Mouse (Mus musculus): ENCODE measurements at regions not wholly inside any gene's neighbourhood (a gene's known extent, or its start where the extent isn't known, plus 50 kb on each side); places are given as distances from the start of the nearest gene placed in this dataset.

DNA sequence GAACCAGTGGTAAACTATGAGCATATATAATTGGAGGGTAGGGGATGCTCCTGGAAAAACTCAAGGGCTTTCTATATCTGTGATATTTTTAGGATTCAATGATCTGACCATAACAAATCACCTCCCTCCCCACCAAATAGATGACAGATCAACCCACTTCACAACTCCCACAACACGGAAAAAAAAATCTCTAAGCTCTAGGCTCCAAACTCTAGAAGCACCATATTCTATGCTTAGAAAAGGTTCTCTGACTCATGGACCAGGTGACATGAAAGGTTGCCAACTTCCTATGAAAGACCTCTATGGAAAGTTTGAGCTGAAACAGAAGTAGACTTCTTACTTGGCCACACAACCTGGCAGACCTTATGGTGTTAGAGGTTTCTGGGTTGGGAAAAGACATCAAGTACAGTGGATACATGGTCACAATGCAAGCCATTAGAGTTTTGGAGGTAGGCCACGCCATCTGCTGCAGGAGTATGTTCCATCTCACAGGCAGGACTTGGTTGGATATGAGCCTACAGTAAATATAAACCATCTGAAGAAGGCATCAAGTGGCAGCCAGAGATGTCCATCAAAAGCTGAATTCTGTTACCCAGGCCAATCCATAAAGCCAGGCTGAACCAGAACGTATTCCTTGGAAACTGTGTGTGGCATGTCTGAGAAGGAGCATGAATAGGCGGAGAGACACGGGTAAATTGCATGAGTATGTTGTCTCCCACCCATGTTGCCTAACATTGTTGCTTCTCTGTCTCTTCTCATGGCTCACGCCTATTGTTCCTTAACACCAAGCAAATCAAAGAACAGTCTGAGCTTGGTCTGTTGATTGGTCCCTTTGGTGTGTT lies 257.2 kb downstream of the Gm9195 start:
- H3K27ac ChIP-seq (ENCODE audit: low read depth) = no peak overlapping the region
- WGBS = 79% methylated on average over 6 of the region's 6 CpGs
- DNase-seq (ENCODE audit: low spot score) = no peak
- no peaks in the 10 kb centered on the region for H3K9me3 ChIP-seq (ENCODE audit: control insufficient read depth, low read length)
- H3K9ac ChIP-seq (ENCODE audit: low read length) = no peak overlapping the region
- no peaks in the 10 kb centered on the region for H3K4me1 ChIP-seq (replicated peaks; ENCODE audit: control insufficient read depth, insufficient read depth, low read length)
- H3K4me3 ChIP-seq (ENCODE audit: low read depth, low read length) = no peak overlapping the region
- no peak for ATAC-seq (replicated peaks; ENCODE audit: low FRiP score, low TSS enrichment, low read depth)
- no peak overlapping the region for H3K4me2 ChIP-seq (ENCODE audit: low read length)
- no peaks in the 10 kb centered on the region for H3K36me3 ChIP-seq (ENCODE audit: control insufficient read depth, insufficient read depth, low read length)
- no peaks in the 10 kb centered on the region for H3K27me3 ChIP-seq (replicated peaks; ENCODE audit: control insufficient read depth, insufficient read depth, low read length)

DNA sequence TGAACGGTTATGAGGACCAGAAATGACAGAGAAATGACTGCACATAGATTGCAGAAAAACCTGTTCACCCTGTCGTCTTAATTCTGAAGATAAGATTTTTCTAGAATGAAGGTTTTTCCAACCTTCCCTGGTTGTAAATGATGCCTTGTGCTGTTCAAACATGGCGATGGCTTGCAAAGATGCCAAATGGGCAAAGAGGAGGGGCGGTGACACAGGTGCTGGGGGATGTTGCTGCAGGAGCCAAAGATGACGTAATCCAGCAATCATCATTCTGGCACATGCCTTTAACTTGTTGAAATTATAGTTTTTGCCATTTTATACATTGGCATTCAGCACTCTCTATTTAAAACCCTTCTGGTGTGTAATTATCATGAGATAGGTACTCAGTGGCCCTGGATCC lies 263.8 kb downstream of the Gm9195 start:
- ATAC-seq (replicated peaks; ENCODE audit: low FRiP score, low TSS enrichment, low read depth) (no peak), DNase-seq (ENCODE audit: low spot score) (no peak)
- no peak overlapping the region for H3K27ac ChIP-seq (ENCODE audit: low read depth)
- H3K36me3 ChIP-seq (ENCODE audit: control insufficient read depth, insufficient read depth, low read length) = no peaks in the 10 kb centered on the region
- no peak overlapping the region for H3K4me2 ChIP-seq (ENCODE audit: low read length)
- 76% methylated on average over 5 of the region's 5 CpGs for WGBS
- H3K4me3 ChIP-seq (ENCODE audit: low read depth, low read length) = no peak overlapping the region
- H3K9ac ChIP-seq (ENCODE audit: low read length) = no peak overlapping the region
- no peaks in the 10 kb centered on the region for H3K27me3 ChIP-seq (replicated peaks; ENCODE audit: control insufficient read depth, insufficient read depth, low read length)
- no peaks in the 10 kb centered on the region for H3K4me1 ChIP-seq (replicated peaks; ENCODE audit: control insufficient read depth, insufficient read depth, low read length)
- no peaks in the 10 kb centered on the region for H3K9me3 ChIP-seq (ENCODE audit: control insufficient read depth, low read length)

DNA sequence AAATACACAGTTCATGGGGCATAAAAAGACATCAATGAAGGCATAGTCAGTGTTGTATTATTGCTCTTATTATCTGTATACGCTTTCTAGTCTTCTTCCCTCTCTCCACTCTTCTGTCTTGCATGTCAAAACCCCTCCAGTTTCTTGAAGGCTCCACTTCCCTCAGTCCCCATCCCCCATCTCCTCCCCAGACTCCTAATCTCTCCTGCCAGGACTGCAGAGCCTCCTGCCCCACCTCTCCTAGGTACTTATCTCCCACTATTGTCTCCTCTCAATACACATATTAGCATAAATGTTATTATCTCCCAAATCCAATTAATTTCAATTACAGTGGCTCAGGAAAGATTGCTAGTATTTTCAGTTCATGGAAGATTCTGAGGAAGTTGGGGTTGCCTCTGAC lies 264.2 kb downstream of the Gm9195 start:
- Histone ChIP-seq H3K9ac (ENCODE audit: low read length) (no peak overlapping the region), H3K27me3 (replicated peaks; ENCODE audit: control insufficient read depth, insufficient read depth, low read length) (no peaks in the 10 kb centered on the region), H3K27ac (ENCODE audit: low read depth) (no peak overlapping the region), H3K9me3 (ENCODE audit: control insufficient read depth, low read length) (no peaks in the 10 kb centered on the region), H3K4me1 (replicated peaks; ENCODE audit: control insufficient read depth, insufficient read depth, low read length) (no peaks in the 10 kb centered on the region), H3K4me2 (ENCODE audit: low read length) (no peak overlapping the region), H3K36me3 (ENCODE audit: control insufficient read depth, insufficient read depth, low read length) (no peaks in the 10 kb centered on the region), H3K4me3 (ENCODE audit: low read depth, low read length) (no peak overlapping the region)
- DNase-seq (ENCODE audit: low spot score) (no peak), ATAC-seq (replicated peaks; ENCODE audit: low FRiP score, low TSS enrichment, low read depth) (no peak)
- 81% methylated on average over 1 of the region's 1 CpGs for WGBS

DNA sequence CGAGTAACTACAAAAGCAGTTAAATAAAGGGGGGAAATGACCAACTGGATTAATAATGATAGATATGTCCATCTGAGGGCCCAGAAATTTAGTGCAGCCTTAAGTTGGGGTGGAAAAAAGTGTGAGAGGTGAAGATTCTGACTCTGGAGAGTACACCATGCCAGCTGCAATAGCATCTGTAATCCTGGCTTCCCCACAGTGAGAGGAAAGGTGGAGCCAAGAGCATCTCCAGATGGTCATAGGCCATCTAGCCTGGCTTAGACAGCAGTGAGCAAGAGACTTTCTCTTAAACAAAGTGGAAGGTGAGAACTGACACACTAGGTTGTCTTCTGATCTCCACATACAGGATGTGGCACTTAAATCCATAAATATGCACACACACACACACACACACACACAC lies 264.7 kb downstream of the Gm9195 start:
- DNase-seq (ENCODE audit: low spot score) = no peak
- WGBS = 71% methylated on average over 1 of the region's 1 CpGs

DNA sequence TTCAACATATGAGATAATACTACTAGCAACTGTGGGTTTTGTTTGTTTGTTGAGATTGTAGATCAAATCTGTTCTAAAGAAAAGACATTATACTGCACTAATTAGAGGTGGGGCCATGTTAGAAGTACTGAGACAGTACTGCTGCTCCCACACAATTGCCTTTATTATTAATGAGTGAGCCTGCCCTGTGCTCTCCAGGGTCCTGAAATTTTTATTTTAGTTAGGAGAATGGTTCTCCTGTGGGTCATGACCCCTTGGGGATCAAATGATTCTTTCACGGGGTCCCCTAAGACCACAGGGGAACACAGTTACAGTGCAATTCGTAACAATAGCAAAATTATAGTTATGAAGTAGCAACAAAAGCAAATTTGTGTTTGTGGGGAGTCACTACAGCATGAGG lies 268.8 kb downstream of the Gm9195 start:
- ATAC-seq (replicated peaks; ENCODE audit: low FRiP score, low TSS enrichment, low read depth) (no peak), DNase-seq (ENCODE audit: low spot score) (no peak)
- H3K4me2 ChIP-seq (ENCODE audit: low read length) = no peak overlapping the region
- no peaks in the 10 kb centered on the region for H3K9me3 ChIP-seq (ENCODE audit: control insufficient read depth, low read length)
- 37% methylated on average over 2 of the region's 2 CpGs for WGBS
- H3K36me3 ChIP-seq (ENCODE audit: control insufficient read depth, insufficient read depth, low read length) = no peaks in the 10 kb centered on the region
- no peak overlapping the region for H3K9ac ChIP-seq (ENCODE audit: low read length)
- H3K27me3 ChIP-seq (replicated peaks; ENCODE audit: control insufficient read depth, insufficient read depth, low read length) = no peaks in the 10 kb centered on the region
- no peaks in the 10 kb centered on the region for H3K4me1 ChIP-seq (replicated peaks; ENCODE audit: control insufficient read depth, insufficient read depth, low read length)
- no peak overlapping the region for H3K27ac ChIP-seq (ENCODE audit: low read depth)
- H3K4me3 ChIP-seq (ENCODE audit: low read depth, low read length) = no peak overlapping the region

More for the DNA sequence above, 264.7 kb downstream of the Gm9195 start:
- H3K36me3 ChIP-seq (ENCODE audit: control insufficient read depth, insufficient read depth, low read length) = no peaks in the 10 kb centered on the region
- H3K27ac ChIP-seq (ENCODE audit: low read depth) = no peak overlapping the region
- H3K9ac ChIP-seq (ENCODE audit: low read length) = no peak overlapping the region
- no peak overlapping the region for H3K4me3 ChIP-seq (ENCODE audit: low read depth, low read length)
- H3K27me3 ChIP-seq (replicated peaks; ENCODE audit: control insufficient read depth, insufficient read depth, low read length) = no peaks in the 10 kb centered on the region
- no peak for ATAC-seq (replicated peaks; ENCODE audit: low FRiP score, low TSS enrichment, low read depth)
- no peaks in the 10 kb centered on the region for H3K9me3 ChIP-seq (ENCODE audit: control insufficient read depth, low read length)
- no peaks in the 10 kb centered on the region for H3K4me1 ChIP-seq (replicated peaks; ENCODE audit: control insufficient read depth, insufficient read depth, low read length)
- H3K4me2 ChIP-seq (ENCODE audit: low read length) = no peak overlapping the region

DNA sequence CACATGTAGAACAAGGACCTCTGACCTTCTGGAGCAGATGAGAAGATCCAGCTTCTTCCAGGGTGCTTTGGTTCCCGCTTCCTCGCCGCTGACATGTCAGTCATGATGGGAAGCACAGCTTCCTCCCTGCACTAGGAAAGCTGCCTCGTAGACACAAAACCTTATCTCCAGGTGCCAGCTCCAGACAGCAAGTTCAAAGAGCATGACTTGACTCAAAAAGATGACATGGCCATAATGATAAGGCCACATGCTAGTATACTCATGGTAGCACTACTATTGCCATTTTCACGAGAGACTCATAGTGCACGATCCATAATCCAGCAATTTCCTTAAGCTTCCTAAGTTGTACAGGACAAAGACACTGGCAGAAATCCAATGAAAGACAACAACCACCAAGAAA lies 272.1 kb downstream of the Gm9195 start:
- Histone ChIP-seq H3K9me3 (ENCODE audit: control insufficient read depth, low read length) (no peaks in the 10 kb centered on the region), H3K4me2 (ENCODE audit: low read length) (no peak overlapping the region), H3K27me3 (replicated peaks; ENCODE audit: control insufficient read depth, insufficient read depth, low read length) (no peaks in the 10 kb centered on the region), H3K9ac (ENCODE audit: low read length) (no peak overlapping the region), H3K36me3 (ENCODE audit: control insufficient read depth, insufficient read depth, low read length) (no peaks in the 10 kb centered on the region), H3K4me3 (ENCODE audit: low read depth, low read length) (no peak overlapping the region), H3K27ac (ENCODE audit: low read depth) (no peak overlapping the region), H3K4me1 (replicated peaks; ENCODE audit: control insufficient read depth, insufficient read depth, low read length) (no peaks in the 10 kb centered on the region)
- DNase-seq (ENCODE audit: low spot score) (no peak), ATAC-seq (replicated peaks; ENCODE audit: low FRiP score, low TSS enrichment, low read depth) (no peak)
- WGBS = 88% methylated on average over 6 of the region's 6 CpGs

DNA sequence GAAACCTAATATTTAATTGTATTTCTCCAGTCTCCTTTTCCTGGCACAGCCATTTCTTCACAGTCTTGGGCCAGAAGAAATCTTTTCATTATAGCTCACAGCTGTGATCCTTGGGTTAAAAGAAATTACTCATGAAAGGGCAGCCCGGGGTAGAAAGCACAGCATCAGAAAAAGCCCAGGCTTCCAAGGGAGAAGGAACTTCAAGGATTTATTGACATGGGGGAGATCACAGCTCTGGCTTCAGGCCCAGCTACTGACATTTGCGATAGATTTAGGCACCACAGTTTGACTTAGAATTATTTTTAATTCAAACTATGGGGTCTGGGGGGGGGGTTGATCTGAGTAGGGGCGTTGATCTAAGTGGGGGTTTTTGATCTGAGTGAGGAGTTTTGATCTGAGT lies 291.3 kb downstream of the Gm9195 start:
- 54% methylated on average over 3 of the region's 3 CpGs for WGBS
- no peaks in the 10 kb centered on the region for H3K9me3 ChIP-seq (ENCODE audit: control insufficient read depth, low read length)
- no peaks in the 10 kb centered on the region for H3K36me3 ChIP-seq (ENCODE audit: control insufficient read depth, insufficient read depth, low read length)
- H3K4me1 ChIP-seq (replicated peaks; ENCODE audit: control insufficient read depth, insufficient read depth, low read length) = peaks cover 7% of the 10 kb centered on the region; the same call in 1 of the 2 replicates
- H3K4me3 ChIP-seq (ENCODE audit: low read depth, low read length) = no peak overlapping the region
- H3K9ac ChIP-seq (ENCODE audit: low read length) = no peak overlapping the region
- no peaks in the 10 kb centered on the region for H3K27me3 ChIP-seq (replicated peaks; ENCODE audit: control insufficient read depth, insufficient read depth, low read length)
- ATAC-seq (replicated peaks; ENCODE audit: low FRiP score, low TSS enrichment, low read depth) = no peak
- H3K27ac ChIP-seq (ENCODE audit: low read depth) = no peak overlapping the region
- DNase-seq (ENCODE audit: low spot score) = no peak
- no peak overlapping the region for H3K4me2 ChIP-seq (ENCODE audit: low read length)

DNA sequence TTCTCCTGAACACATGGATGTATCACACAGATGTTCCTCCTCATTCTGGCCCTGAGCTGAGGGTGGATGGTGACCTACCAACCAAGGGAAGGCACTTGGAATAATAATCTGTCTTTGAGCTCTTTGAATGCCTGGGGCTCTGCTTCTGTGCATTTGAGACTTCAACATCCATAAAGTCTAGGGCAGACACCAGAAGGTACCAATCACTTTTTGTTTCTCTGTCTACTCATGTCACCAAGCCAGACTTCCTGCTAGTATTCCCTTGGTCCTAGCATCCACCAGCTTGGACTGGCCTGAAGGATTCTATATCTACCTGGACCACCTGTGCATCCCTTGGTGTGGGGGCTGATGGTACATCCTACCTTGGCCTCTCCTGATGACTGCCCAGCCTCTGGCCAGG lies 291.7 kb downstream of the Gm9195 start:
- no peak overlapping the region for H3K9ac ChIP-seq (ENCODE audit: low read length)
- no peak overlapping the region for H3K4me2 ChIP-seq (ENCODE audit: low read length)
- ATAC-seq (replicated peaks; ENCODE audit: low FRiP score, low TSS enrichment, low read depth) = no peak
- no peaks in the 10 kb centered on the region for H3K9me3 ChIP-seq (ENCODE audit: control insufficient read depth, low read length)
- H3K4me1 ChIP-seq (replicated peaks; ENCODE audit: control insufficient read depth, insufficient read depth, low read length) = peaks cover 7% of the 10 kb centered on the region; the same call in 1 of the 2 replicates
- no peak for DNase-seq (ENCODE audit: low spot score)
- no peaks in the 10 kb centered on the region for H3K36me3 ChIP-seq (ENCODE audit: control insufficient read depth, insufficient read depth, low read length)
- no peak overlapping the region for H3K27ac ChIP-seq (ENCODE audit: low read depth)
- H3K4me3 ChIP-seq (ENCODE audit: low read depth, low read length) = no peak overlapping the region
- no peaks in the 10 kb centered on the region for H3K27me3 ChIP-seq (replicated peaks; ENCODE audit: control insufficient read depth, insufficient read depth, low read length)

DNA sequence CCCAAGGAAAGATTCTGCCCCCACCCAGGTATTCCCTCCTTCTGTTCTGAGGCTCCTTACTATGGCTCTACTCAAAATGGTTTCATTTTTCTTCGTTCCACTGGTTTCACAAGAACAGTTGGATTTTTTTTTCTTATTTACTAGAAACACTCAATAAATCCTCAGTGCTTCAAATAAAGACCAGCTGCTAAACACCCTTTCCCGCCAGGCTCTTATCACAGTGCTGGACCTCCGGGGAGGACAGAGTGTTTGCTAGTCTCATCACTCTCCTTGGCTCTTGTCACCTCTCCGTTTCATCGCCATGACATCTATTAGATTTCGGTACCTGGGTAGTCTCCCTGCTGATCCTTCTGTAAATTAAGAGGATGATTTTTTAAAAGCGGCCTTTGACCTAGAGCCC lies 293.7 kb downstream of the Gm9195 start:
- Histone ChIP-seq H3K4me1 (replicated peaks; ENCODE audit: control insufficient read depth, insufficient read depth, low read length) (peaks cover 7% of the 10 kb centered on the region; the same call in 1 of the 2 replicates), H3K36me3 (ENCODE audit: control insufficient read depth, insufficient read depth, low read length) (no peaks in the 10 kb centered on the region), H3K9me3 (ENCODE audit: control insufficient read depth, low read length) (no peaks in the 10 kb centered on the region), H3K27ac (ENCODE audit: low read depth) (no peak overlapping the region), H3K4me2 (ENCODE audit: low read length) (no peak overlapping the region), H3K27me3 (replicated peaks; ENCODE audit: control insufficient read depth, insufficient read depth, low read length) (no peaks in the 10 kb centered on the region), H3K9ac (ENCODE audit: low read length) (no peak overlapping the region), H3K4me3 (ENCODE audit: low read depth, low read length) (no peak overlapping the region)
- 19% methylated on average over 7 of the region's 7 CpGs for WGBS
- no peak for DNase-seq (ENCODE audit: low spot score)
- no peak for ATAC-seq (replicated peaks; ENCODE audit: low FRiP score, low TSS enrichment, low read depth)
